1 mouse cellular context compared by ENCODE assay signal in the genomic region with DNA sequence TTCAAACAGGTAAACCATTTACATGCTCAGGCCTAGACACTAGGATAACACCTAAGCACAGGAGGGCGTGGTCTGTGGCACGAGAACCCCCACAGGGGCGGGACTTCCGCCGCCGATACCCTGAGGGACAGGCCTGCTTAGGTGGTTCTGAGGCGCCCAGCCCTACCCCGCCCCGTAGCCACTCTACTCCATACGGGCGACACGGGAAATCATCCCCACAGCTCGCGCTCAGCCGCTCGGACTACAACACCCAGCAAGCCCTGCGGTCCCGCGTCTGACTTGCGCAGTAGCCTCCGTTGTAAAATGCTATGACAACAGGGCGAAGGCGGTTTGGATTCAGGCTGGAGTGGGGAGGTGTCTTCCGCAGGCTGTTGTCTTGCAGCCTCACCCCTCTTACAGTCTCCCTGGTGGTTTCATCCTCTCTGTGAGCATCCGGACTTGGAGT.
TF ChIP-seq lines count a peak whose summit lies in the region.

A gene (plus strand): TSS at position 292 of the 445 bp plus-strand sequence.

TF ChIP-seq in CH12.LX, 34 proteins besides CTCF, POLR2A, EP300 and RAD21 (continued from another document):
- TF ChIP-seq GABPA (IDR thresholded peaks at IDR 0.05; ENCODE audit: insufficient replicate concordance, low read depth, low read length) (peak; percentile 38; the same call in 1 of the 2 replicates), JUND (conservative IDR thresholded peaks at IDR 0.05; ENCODE audit: low read depth, low read length) (no peak), SIN3A (IDR thresholded peaks at IDR 0.05; ENCODE audit: low read length) (peak; percentile 79), MEF2A (IDR thresholded peaks at IDR 0.05; ENCODE audit: borderline replicate concordance, low read depth, low read length) (peak; percentile 61; the same call in 1 of the 2 replicates), NELFE (IDR thresholded peaks at IDR 0.05; ENCODE audit: low read depth, low read length) (peak; percentile 44), USF2 (conservative IDR thresholded peaks at IDR 0.05; ENCODE audit: low read depth, low read length) (no peak)
